Mouse (Mus musculus) bone marrow macrophage, adult 2 months (primary cell): ENCODE results near the gene Clec4g. TPM values are rescaled to one million over a fixed set of nuclear protein-coding genes. Genes with fewer than 3 reads are reported as not detected.

Source experiments
- H3K27ac ChIP-seq: 2 replicates; pipeline ENCODE4 v1.5.1; 2012; ENCODE audit warnings: low read depth, low read length; ENCODE audit not compliant: insufficient read depth
- H3K4me1 ChIP-seq: 2 replicates; pipeline ENCODE4 v1.6.1; 2012; ENCODE audit warnings: low read length; ENCODE audit not compliant: control insufficient read depth, insufficient read depth
- H3K4me3 ChIP-seq: 2 replicates; pipeline ENCODE4 v1.5.1; 2012; ENCODE audit warnings: mild to moderate bottlenecking, low read length, moderate library complexity; ENCODE audit not compliant: insufficient read depth
- CTCF ChIP-seq: IDR thresholded peaks from 2 replicates; pipeline ENCODE4 v1.5.1; 2012; ENCODE audit warnings: low read depth, mild to moderate bottlenecking, low read length, moderate library complexity
- POLR2A ChIP-seq: IDR thresholded peaks from 2 replicates; pipeline ENCODE4 v1.6.1; 2012; ENCODE audit warnings: mild to moderate bottlenecking, low read depth, low read length, borderline replicate concordance
- polyA plus RNA-seq: library from polyadenylated mRNA; stranded (reverse); fragments of >200 nt; gene quantifications from 2 replicates; pipeline ENCODE4 v1.2.4, GENCODE M21; 2012; ENCODE audit not compliant: missing spikeins, insufficient read depth, insufficient read length

Clec4g gene
- polyA plus RNA-seq, 1 experiment: not detected

GRCm38 (mm10) chr8:3711646-3712045 is 8.8 kb downstream of the Clec4g start:
- Histone ChIP-seq H3K4me3 (peak overlapping the region; percentile 35), H3K4me1 (peaks cover 19% of the 10 kb centered on the region), H3K27ac (peak overlapping the region; percentile 74)
- TF ChIP-seq CTCF: no peak

GRCm38 (mm10) chr8:3710312-3710711 is 10.1 kb downstream of the Clec4g start:
- no peak overlapping the region for H3K4me3 ChIP-seq
- H3K27ac ChIP-seq: no peak overlapping the region
- H3K4me1 ChIP-seq: peaks cover 19% of the 10 kb centered on the region
- TF ChIP-seq POLR2A (no peak), CTCF (no peak)

GRCm38 (mm10) chr8:3707611-3708010 is 12.8 kb downstream of the Clec4g start:
- no peak overlapping the region for H3K4me3 ChIP-seq
- H3K4me1 ChIP-seq: peaks cover 18% of the 10 kb centered on the region
- H3K27ac ChIP-seq: no peak overlapping the region
- no peak for TF ChIP-seq POLR2A
- no peak for TF ChIP-seq CTCF

GRCm38 (mm10) chr8:3705711-3706110 is 14.7 kb downstream of the Clec4g start:
- peaks cover 3% of the 10 kb centered on the region for H3K4me1 ChIP-seq
- TF ChIP-seq CTCF (peak; percentile 30; the same call in 1 of the 2 replicates), POLR2A (no peak)
- H3K4me3 ChIP-seq: no peak overlapping the region
- H3K27ac ChIP-seq: no peak overlapping the region

- Histone ChIP-seq H3K4me3 (no peak overlapping the region), H3K4me1 (no peaks in the 10 kb centered on the region), H3K27ac (no peak overlapping the region)
- TF ChIP-seq CTCF: no peak
- TF ChIP-seq POLR2A: no peak
These were observed 19.0 kb downstream of the Clec4g start for GRCm38 (mm10) chr8:3701491-3701890.

GRCm38 (mm10) chr8:3694121-3694520 is 26.3 kb downstream of the Clec4g start, which contains the start of gene Fcer2a:
TSS of gene Fcer2a (minus strand) at chr8:3694175.
- no peak within 1 kb of the TSS for H3K4me3 ChIP-seq
- TF ChIP-seq CTCF: no peak
- no peak within 1 kb of the TSS for H3K27ac ChIP-seq
- H3K4me1 ChIP-seq: no peaks in the 10 kb centered on the region

DNA sequence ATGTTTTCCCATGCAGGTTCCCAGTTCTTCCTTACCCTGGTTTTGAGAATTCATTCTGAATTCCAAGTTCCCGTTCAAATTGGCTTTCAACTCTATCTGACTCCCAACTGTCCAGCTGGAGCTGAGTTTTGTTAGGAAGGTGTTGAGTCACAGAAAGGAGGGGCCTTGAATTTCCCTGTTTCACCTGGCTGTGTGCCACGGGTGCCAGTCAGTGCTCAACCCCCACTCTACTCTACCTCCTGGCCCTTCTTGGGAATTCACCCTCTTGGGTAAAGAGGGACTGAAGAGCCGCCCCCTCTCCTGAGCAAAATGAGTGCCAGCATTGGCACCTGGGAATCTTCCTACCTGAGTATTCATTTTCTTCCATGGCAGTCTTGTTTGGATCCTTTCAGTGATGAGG is 29.7 kb downstream of the Clec4g start:
- Histone ChIP-seq H3K4me1 (no peaks in the 10 kb centered on the region), H3K27ac (no peak overlapping the region), H3K4me3 (no peak overlapping the region)
- no peak for TF ChIP-seq POLR2A
- no peak for TF ChIP-seq CTCF

DNA sequence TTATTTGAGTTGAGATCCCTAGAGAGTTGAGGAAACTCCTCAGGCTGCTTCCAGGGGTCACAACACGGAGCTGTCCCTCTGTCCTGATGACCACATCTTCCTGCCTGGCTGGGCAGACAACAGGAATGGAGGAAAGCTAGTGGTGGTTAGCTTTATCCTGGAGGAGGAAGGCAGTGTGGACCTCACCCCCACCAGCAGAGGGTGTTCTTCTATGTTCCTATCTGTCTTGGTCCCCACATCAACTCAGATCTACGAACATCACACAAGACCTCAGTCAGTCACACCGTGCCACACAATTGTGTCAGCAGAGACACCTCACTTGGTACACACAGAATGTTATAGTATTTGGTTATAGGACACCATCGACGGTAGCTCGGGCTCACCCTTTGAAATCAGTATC is 32.9 kb downstream of the Clec4g start:
- Histone ChIP-seq H3K4me3 (no peak overlapping the region), H3K27ac (no peak overlapping the region), H3K4me1 (no peaks in the 10 kb centered on the region)
- TF ChIP-seq CTCF (no peak), POLR2A (no peak)

DNA sequence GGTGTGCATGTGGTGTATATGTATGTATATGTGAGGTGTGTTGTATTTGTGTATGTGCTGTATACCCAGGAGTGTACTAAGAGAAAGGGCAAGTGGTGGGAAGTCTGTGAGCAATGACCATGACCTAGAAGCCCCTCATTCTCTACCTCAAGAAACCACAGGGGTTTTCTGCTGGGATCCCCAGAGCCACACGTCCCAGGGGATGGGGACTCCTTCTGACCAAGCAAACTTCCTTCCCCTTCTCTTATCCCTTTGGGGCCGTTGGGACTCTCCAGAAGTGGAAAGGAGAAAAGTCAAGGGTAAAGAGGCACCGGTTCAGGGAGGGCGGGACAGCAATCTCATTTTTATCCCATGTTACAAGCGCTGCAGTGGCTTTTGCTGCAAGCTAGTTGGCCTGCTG is 35.0 kb downstream of the Clec4g start:
- H3K4me3 ChIP-seq: no peak overlapping the region

GRCm38 (mm10) chr8:3684530-3684929 is 35.9 kb downstream of the Clec4g start:
- no peak overlapping the region for H3K4me3 ChIP-seq
- no peak for TF ChIP-seq POLR2A
- no peak for TF ChIP-seq CTCF
- H3K4me1 ChIP-seq: no peaks in the 10 kb centered on the region
- H3K27ac ChIP-seq: no peak overlapping the region

More for the DNA sequence above, 35.0 kb downstream of the Clec4g start:
- Histone ChIP-seq H3K4me1 (no peaks in the 10 kb centered on the region), H3K27ac (no peak overlapping the region)
- TF ChIP-seq CTCF: no peak
- TF ChIP-seq POLR2A: no peak
